Mouse (Mus musculus): Measurements from ENCODE around the gene Unk.

GRCm38 (mm10) chr11:115983291-115983690, 46.8 kb upstream of the Unk start:
- no peak for TF ChIP-seq CTCF (IDR thresholded peaks at IDR 0.05; ENCODE audit: low read depth, low read length)
- TF ChIP-seq TAL1 (conservative IDR thresholded peaks at IDR 0.05; ENCODE audit: low read depth, low read length), result no peak
- no peak for TF ChIP-seq GATA1 (IDR thresholded peaks at IDR 0.05; ENCODE audit: borderline replicate concordance, low read length)
- no peak for TF ChIP-seq POLR2AphosphoS5 (IDR thresholded peaks at IDR 0.05; ENCODE audit: insufficient replicate concordance, low read depth, low read length)
